Mouse (Mus musculus): Measurements from ENCODE around the gene Atp6v1d. TPM values are rescaled to one million over a fixed set of nuclear protein-coding genes. Genes with fewer than 3 reads are reported as not detected.

The Atp6v1d gene
- polyA plus RNA-seq, 1 experiment from 2014 or later = 67.2 TPM

Other genes with a start within 250 kb of the Atp6v1d start
- gene Fam71d, start 170.1 kb downstream of the Atp6v1d start, polyA plus RNA-seq (2016; fragmentation: Nextera tagmentation; extraction: Ambion mirVana) = not detected in 2 replicates
- gene Mpp5, start 112.7 kb downstream of the Atp6v1d start, polyA plus RNA-seq (2016; fragmentation: Nextera tagmentation; extraction: Ambion mirVana) = 21.2 and 25.0 TPM in 2 replicates
- gene Eif2s1, start 181 bp upstream of the Atp6v1d start, polyA plus RNA-seq (2016; fragmentation: Nextera tagmentation; extraction: Ambion mirVana) = 301 and 349 TPM in 2 replicates
- gene Plek2, start 45.3 kb upstream of the Atp6v1d start, polyA plus RNA-seq (2016; fragmentation: Nextera tagmentation; extraction: Ambion mirVana) = 2.7 and 3.2 TPM in 2 replicates
- 1.3 and 2.3 TPM in 2 replicates for gene Tmem229b, start 146.0 kb upstream of the Atp6v1d start, polyA plus RNA-seq (2016; fragmentation: Nextera tagmentation; extraction: Ambion mirVana)
- 3.3 and 4.3 TPM in 2 replicates for gene Plekhh1, start 167.5 kb upstream of the Atp6v1d start, polyA plus RNA-seq (2016; fragmentation: Nextera tagmentation; extraction: Ambion mirVana)
- gene Pigh, start 228.0 kb upstream of the Atp6v1d start, polyA plus RNA-seq (2016; fragmentation: Nextera tagmentation; extraction: Ambion mirVana) = 28.4 and 34.4 TPM in 2 replicates